Mouse (Mus musculus): ENCODE data around the gene Rab4a.

The Rab4a gene

GRCm38 (mm10) chr8:123805718-123806373, at the start of gene Rab4a:
TSS of gene Rab4a (plus strand) at chr8:123805985.
- DNase-seq = peak; percentile 97

- DNase-seq = no peak
Measured at GRCm38 (mm10) chr8:123756901-123757300, 48.9 kb upstream of the Rab4a start.

- no peak for DNase-seq
Measured at GRCm38 (mm10) chr8:123758935-123759334, 46.9 kb upstream of the Rab4a start.

- no peak for DNase-seq
Measured at GRCm38 (mm10) chr8:123759933-123760332, 45.9 kb upstream of the Rab4a start.

- DNase-seq = no peak
Measured at GRCm38 (mm10) chr8:123760579-123760978, 45.2 kb upstream of the Rab4a start.

GRCm38 (mm10) chr8:123761266-123761882, 44.4 kb upstream of the Rab4a start:
- DNase-seq = peak; percentile 53

- DNase-seq = no peak
Measured at GRCm38 (mm10) chr8:123761883-123762270, 43.9 kb upstream of the Rab4a start.

GRCm38 (mm10) chr8:123763355-123763754, 42.4 kb upstream of the Rab4a start:
- peak; percentile 87 for DNase-seq

- DNase-seq = no peak
Measured at GRCm38 (mm10) chr8:123764671-123765070, 41.1 kb upstream of the Rab4a start.

GRCm38 (mm10) chr8:123766516-123766915, 39.3 kb upstream of the Rab4a start:
- no peak for DNase-seq

- no peak for DNase-seq
Measured at GRCm38 (mm10) chr8:123767874-123768273, 37.9 kb upstream of the Rab4a start.

- peak; percentile 77 for DNase-seq
Measured at GRCm38 (mm10) chr8:123768492-123769356, 37.1 kb upstream of the Rab4a start.

GRCm38 (mm10) chr8:123773468-123773867, 32.3 kb upstream of the Rab4a start:
- DNase-seq = no peak

- DNase-seq = no peak
Measured at GRCm38 (mm10) chr8:123774491-123774890, 31.3 kb upstream of the Rab4a start.

GRCm38 (mm10) chr8:123777319-123777718, 28.5 kb upstream of the Rab4a start:
- peak; percentile 52 for DNase-seq

- no peak for DNase-seq
Measured at GRCm38 (mm10) chr8:123780471-123780870, 25.3 kb upstream of the Rab4a start.

GRCm38 (mm10) chr8:123781256-123781655, 24.5 kb upstream of the Rab4a start:
- DNase-seq = no peak

GRCm38 (mm10) chr8:123783525-123784249, 22.1 kb upstream of the Rab4a start:
- peak; percentile 92 for DNase-seq

GRCm38 (mm10) chr8:123786166-123786565, 19.6 kb upstream of the Rab4a start:
- DNase-seq = no peak

GRCm38 (mm10) chr8:123786644-123787043, 19.1 kb upstream of the Rab4a start:
- DNase-seq = no peak

GRCm38 (mm10) chr8:123787254-123787897, 18.4 kb upstream of the Rab4a start:
- DNase-seq = no peak

- DNase-seq = no peak
Measured at GRCm38 (mm10) chr8:123788416-123789170, 17.2 kb upstream of the Rab4a start.
